Mouse (Mus musculus): ENCODE measurements at regions not wholly inside any gene's neighbourhood (a gene's known extent, or its start where the extent isn't known, plus 50 kb on each side); places are given as distances from the start of the nearest gene placed in this dataset.

DNA sequence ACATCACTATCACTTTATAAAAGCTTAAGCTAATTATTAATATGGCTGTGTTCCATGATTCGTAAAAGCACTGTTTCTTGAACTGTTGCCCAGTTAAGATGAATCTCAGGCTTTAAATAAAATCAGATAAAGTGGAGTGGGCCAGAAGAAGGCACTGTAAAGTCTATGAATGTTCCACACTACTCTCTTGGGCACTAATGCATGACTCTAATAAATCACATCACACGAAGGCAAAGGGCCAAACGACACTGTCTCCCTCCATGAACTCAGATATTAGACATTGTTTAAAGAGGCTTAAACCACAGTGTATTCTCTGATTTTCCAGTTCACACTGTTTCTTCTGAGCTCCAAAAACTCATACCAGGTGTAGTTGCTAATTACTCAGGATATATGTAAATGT lies 55.9 kb upstream of the Ufm1 start:
- Histone ChIP-seq H3K4me3 (ENCODE audit: low read depth, low read length) (no peak overlapping the region), H3K27me3 (ENCODE audit: insufficient read depth, low read length) (no peaks in the 10 kb centered on the region), H3K9me3 (ENCODE audit: low read length) (no peaks in the 10 kb centered on the region), H3K4me1 (ENCODE audit: insufficient read depth) (no peaks in the 10 kb centered on the region), H3K27ac (ENCODE audit: low read depth, low read length) (no peak overlapping the region), H3K9ac (no peak overlapping the region), H3K36me3 (ENCODE audit: insufficient read depth) (no peaks in the 10 kb centered on the region), H3K4me2 (ENCODE audit: low read depth) (no peak overlapping the region)
- WGBS: 77% methylated on average over 3 of the region's 3 CpGs
- no peak for ATAC-seq
- DNase-seq: no peak
- TF ChIP-seq CTCF (IDR thresholded peaks at IDR 0.05; ENCODE audit: low read depth): no peak

DNA sequence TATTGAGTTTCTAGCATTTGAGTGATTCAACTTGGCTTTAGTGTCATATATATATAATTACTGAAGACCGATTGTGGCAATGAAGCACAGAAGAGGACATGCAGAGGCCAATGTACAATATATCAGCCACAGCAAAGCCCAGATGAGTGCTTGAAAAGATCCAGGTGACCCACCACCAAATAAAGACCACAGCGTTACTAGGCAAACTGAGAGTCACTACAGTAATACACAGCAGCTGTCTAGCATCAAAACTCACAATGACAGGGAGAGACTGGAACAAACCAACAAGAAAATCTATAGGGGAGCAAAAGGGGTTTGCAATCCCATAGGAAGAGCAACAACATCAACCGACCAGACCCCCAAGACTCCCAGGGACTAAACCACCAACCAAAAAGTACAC lies 54.3 kb upstream of the Ufm1 start:
- Histone ChIP-seq H3K4me3 (ENCODE audit: low read depth, low read length) (no peak overlapping the region), H3K4me2 (ENCODE audit: low read depth) (no peak overlapping the region), H3K4me1 (ENCODE audit: insufficient read depth) (no peaks in the 10 kb centered on the region), H3K27ac (ENCODE audit: low read depth, low read length) (no peak overlapping the region), H3K27me3 (ENCODE audit: insufficient read depth, low read length) (no peaks in the 10 kb centered on the region), H3K9me3 (ENCODE audit: low read length) (no peaks in the 10 kb centered on the region), H3K36me3 (ENCODE audit: insufficient read depth) (no peaks in the 10 kb centered on the region), H3K9ac (no peak overlapping the region)
- TF ChIP-seq CTCF (IDR thresholded peaks at IDR 0.05; ENCODE audit: low read depth): no peak
- DNase-seq: no peak
- WGBS: 93% methylated on average over 3 of the region's 3 CpGs
- ATAC-seq: no peak

DNA sequence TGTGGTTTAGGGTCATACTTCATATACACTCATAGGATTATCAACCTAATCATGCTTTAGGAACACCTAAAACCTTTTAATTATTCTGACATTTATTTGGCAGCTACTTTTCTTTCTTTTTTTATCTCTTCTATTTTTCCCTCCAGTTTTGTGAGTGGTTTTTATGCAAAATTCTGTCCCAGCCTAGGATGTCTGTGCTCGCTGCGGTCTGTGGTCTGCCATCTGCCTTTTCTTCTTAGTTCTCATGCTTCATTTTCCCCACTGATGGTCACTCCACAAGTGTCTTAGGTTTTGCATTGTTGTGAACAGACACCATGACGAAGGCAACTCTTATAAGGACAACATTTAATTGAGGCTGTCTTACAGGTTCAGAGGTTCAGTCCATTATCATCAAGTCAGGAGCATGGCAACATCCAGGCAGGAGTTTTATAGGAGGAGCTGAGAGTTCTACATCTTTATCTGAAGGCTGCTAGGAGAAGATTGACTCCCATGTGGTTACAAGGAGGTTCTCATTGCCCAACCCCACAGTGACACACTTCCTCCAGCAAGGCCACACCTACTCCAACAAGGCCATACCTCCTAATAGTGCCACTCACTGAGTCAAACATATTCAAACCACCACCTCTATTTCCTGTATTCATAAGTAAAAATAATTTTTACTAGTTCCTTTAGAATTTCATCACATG lies 50.5 kb upstream of the Ufm1 start:
- DNase-seq: no peak
- Histone ChIP-seq H3K9me3 (ENCODE audit: low read length) (no peaks in the 10 kb centered on the region), H3K9ac (no peak overlapping the region), H3K27ac (ENCODE audit: low read depth, low read length) (no peak overlapping the region), H3K4me1 (ENCODE audit: insufficient read depth) (no peaks in the 10 kb centered on the region), H3K36me3 (ENCODE audit: insufficient read depth) (no peaks in the 10 kb centered on the region), H3K4me2 (ENCODE audit: low read depth) (no peak overlapping the region), H3K4me3 (ENCODE audit: low read depth, low read length) (no peak overlapping the region), H3K27me3 (ENCODE audit: insufficient read depth, low read length) (no peaks in the 10 kb centered on the region)
- 84% methylated on average over 3 of the region's 3 CpGs for WGBS
- no peak for TF ChIP-seq CTCF (IDR thresholded peaks at IDR 0.05; ENCODE audit: low read depth)
- no peak for ATAC-seq
